Mouse (Mus musculus): ENCODE data around the gene Pes1.
"Not testable (repeated sequence)": the region's sequence is repeated elsewhere in the genome, so short reads cannot be mapped to it uniquely, and the experiment has no call there.

Gene Pes1

DNA sequence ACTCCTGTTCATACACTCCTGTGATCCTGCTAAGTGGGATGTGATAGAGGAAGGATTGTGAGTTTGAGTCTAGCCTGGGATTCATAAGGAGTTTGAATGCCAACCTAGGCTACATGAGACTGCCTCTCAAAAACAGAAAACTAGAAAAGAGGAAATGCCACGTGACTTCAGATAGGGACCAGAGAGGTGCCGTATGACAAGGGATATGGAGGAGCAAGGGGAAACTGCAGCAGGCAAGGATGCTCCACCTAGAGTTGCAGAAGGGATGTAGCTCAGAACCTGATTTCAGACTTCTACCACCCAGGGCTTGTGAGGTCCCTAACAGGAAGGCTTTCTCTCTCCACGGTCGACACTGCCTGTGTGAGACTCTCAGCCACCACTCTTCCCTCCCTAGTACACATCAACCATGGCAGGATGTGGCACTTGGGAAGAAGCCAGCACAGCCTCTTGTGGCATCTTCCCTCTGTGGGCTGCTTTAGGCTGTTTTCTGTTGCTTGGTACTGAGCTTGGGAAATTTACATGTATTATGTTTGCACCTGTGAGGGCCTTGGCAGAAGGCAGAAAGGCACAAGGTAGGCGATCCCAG lies 41.5 kb downstream of the Pes1 start:
- no peak for DNase-seq (ENCODE audit: low spot score in 2 of 2)

DNA sequence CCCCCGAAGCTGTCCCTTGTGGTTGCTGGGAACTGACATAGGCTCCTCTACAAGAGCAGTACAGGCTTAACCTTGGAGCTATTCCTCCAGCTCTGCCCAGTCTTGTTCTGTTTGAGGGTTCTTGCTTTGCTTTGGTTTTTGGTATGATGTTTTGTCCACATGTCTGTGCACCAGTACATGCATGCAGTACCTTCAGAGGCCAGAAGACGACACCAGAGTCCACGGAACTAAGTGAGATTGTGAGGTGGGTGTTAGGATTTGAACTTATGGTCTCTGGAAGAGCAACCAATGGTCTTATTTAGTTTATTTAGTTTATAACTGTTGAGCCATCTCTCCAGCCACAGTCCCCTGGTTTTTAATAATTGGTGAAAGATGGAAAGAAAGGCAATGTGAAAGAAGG lies 42.7 kb downstream of the Pes1 start:
- DNase-seq (ENCODE audit: low spot score in 2 of 2), result no peak

DNA sequence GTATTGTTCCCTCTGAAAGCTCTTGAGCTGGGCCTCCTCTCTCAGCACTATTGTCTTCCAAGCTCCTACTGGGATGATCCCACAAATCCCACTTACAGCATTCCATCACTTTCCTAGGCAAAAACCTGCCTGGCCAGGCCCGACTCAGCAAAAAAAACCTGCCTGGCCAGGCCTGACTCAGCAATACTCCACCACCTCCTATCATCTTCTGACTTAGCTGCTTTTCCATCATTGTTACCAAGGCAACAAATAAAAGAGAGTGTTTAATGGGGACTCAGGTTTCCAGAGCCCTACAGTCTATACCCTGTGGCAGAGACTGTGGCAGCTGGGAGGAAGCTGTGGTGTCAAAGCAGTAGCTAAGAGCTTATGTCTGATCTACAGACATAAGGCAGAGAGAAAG lies 48.8 kb downstream of the Pes1 start:
- DNase-seq (ENCODE audit: low spot score in 2 of 2), result no peak

DNA sequence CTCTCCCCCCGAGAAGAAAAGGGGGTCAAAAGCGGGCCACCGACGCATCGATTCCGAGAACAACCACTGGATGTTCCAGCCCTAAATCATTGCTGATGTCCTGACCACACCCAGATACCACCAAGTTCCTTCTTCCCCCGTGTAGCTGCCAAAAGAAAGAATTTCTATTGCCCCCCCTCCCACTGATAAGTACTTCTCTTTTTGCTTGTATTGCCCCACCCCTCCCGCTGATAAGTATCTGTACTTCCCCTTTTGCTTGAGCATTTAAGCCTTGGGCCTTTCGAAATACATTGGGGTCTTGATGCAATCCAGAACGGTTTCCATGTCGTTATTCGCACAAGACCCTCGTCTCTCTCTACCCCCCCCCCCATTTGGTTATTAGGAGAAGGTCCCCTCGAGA lies 52.0 kb downstream of the Pes1 start:
- not testable (repeated sequence) for DNase-seq (ENCODE audit: low spot score in 2 of 2)

DNA sequence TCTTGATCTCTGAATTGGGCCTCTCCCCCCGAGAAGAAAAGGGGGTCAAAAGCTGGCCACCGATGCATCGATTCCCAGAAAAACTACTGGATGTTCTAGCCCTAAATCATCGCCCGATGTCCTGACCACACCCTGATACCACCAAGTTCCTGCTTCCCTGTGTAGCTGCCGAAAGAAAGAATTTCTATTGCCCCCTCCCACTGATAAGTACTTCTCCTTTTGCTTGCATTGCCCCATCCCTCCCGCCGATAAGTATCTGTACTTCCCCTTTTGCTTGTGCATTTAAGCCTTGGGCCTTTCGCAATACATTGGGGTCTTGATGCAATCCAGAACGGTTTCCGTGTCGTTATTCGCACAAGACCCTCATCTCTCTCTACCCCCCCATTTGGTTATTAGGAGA lies 58.3 kb downstream of the Pes1 start:
- not testable (repeated sequence) for DNase-seq (ENCODE audit: low spot score in 2 of 2)

DNA sequence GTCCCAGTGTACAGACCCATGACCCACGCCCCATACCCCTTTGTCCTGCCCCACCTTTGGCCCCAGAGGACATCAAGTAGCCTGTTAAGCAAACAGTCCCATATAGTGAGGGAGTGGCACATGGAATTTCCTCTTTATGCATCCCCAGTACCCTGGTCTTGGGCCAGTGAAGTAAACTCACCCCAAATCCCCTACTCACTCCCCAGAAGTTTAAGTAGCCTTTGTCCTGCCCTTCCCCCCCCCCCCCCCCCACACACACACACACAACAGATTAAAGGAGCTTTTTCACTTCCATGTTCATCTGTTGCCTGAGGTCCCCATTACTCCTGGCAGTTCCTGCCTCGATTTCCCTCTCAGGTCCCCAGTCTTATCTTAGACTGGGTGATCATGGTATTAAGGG lies 59.5 kb downstream of the Pes1 start:
- no peak for DNase-seq (ENCODE audit: low spot score in 2 of 2)

DNA sequence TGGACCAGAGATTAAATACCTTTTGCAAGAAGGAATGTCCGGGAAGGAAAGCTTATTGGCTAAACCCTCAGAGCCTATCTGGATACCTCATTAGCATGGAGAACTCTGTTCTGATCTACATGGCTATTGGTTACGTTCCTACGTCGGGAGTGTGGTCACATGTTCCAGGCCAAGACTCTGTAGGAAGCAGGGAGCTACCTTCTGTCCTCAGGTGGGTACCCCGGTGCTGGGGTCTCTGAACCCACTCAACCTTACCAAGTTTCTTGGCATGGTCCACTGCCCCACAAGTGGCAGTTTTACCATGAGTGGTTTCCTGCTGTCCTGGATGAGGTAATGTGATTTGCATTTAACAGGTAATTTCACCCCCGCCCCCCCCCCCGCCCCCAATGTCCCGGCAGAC lies 63.3 kb downstream of the Pes1 start:
- no peak for DNase-seq (ENCODE audit: low spot score in 2 of 2)

DNA sequence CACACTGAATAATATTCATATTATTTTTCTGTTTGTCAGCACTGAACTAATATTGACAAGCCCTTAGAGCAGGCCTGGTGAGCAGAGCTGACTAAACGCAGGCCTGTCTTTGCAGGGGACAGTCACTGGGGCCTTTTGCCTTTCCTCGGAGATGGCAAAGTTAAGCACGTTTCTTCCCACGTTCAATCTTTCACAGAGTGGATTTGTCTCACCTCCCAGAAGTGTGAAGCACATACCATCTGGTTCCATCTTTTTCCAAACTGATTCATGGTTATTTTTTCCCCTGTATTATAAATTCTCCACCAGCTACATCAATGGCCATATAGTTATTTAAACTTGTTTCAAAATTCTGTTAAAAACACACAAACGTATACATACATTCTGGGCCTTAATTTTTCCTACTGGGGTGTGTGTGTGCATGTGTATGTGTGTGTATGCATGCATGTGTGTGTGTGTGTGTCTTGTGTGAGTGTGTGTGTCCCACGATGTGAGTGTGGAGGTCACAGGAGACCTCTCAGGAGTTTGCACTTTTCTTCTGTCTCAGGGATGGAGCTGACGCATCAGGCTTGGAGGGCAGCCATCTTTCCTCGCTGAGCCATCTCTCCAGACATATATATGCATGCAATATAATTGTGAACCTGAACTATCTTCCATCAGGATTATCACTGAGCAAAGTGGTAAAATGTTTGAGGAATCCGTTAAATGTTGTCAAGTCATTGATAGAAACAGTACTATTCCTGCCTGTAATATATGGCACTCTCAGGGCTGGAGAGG lies 64.0 kb downstream of the Pes1 start:
- DNase-seq (ENCODE audit: low spot score in 2 of 2), result peak in 1 of 2 experiments; percentile 46

DNA sequence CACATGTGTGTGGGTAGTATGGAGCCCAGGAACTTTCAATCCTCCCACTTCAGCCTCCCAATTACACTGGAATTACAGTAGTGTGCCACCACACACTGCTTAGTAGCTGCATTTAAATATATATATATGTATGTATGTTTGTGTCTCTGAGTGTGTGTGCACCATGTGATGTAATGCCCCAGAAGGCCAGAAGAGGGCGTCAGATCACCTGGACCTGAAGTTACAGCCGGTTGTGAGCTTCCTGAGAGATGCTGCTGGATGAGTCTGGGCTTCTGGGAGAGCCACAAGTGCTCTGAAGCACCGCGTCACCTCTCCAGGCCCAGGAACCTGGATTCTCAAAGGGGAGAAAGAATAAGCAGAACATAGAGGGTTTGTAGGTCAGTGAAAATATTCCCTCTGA lies 65.6 kb downstream of the Pes1 start:
- DNase-seq (ENCODE audit: low spot score in 2 of 2), result no peak
